Comparison of ENCODE assay signal across 29 mouse cellular contexts in genomic region chr10:59566968-59567367, GRCm38 (mm10). TPM values are rescaled to one million over a fixed set of nuclear protein-coding genes. Genes with fewer than 3 reads are reported as not detected.
DNase-seq lines count a peak whose midpoint lies in the region; ATAC-seq and TF ChIP-seq lines count a peak whose summit lies in the region.
"Had no signal": no experiment of that assay in that cellular context is flagged by ENCODE, and none has a peak within 500 bp of the region (broad histone marks: within the 10 kb centered on the region; RNA-seq: fewer than 3 reads in every experiment).

No protein-coding gene starts in this region.

- TF ChIP-seq CTCF in forebrain, postnatal 0 days (IDR thresholded peaks at IDR 0.05; ENCODE audit: low read depth) = no peak

- H3K4me2 ChIP-seq in forebrain, postnatal 0 days (ENCODE audit: low read depth) = no peak overlapping the region
- H3K4me2 ChIP-seq in forebrain, embryonic 14.5 days (ENCODE audit: low read length) = no peak overlapping the region
- no peak overlapping the region for H3K4me2 ChIP-seq in limb, embryonic 11.5 days (ENCODE audit: low read depth, severe bottlenecking)
- H3K4me2 ChIP-seq: liver, embryonic 12.5 days had no signal

- H3K27me3 ChIP-seq in forebrain, postnatal 0 days (ENCODE audit: insufficient read depth, low read length) = no peaks in the 10 kb centered on the region
- no peaks in the 10 kb centered on the region for H3K27me3 ChIP-seq in forebrain, embryonic 14.5 days (replicated peaks; ENCODE audit: control insufficient read depth, insufficient read depth, low read length)
- H3K27me3 ChIP-seq in limb, embryonic 11.5 days (ENCODE audit: control insufficient read depth, insufficient read depth, low read length) = no peaks in the 10 kb centered on the region
- H3K27me3 ChIP-seq: liver, embryonic 12.5 days; Patski had no signal

- ATAC-seq in forebrain, postnatal 0 days = peak; percentile 68
- ATAC-seq in forebrain, embryonic 14.5 days = no peak
- no peak for ATAC-seq in limb, embryonic 11.5 days (ENCODE audit: insufficient number of reproducible peaks, low FRiP score, low TSS enrichment, low read depth)
- no peak for ATAC-seq in erythroblast, adult 5-6 weeks (replicated peaks; ENCODE audit: low FRiP score, poor library complexity, severe bottlenecking)
- ATAC-seq: CD4-positive, CD25-positive, alpha-beta regulatory T cell, adult 4 months; liver, embryonic 12.5 days; Patski had no signal

- no peak overlapping the region for H3K9ac ChIP-seq in forebrain, postnatal 0 days
- no peak overlapping the region for H3K9ac ChIP-seq in forebrain, embryonic 14.5 days (ENCODE audit: low read length)
- no peak overlapping the region for H3K9ac ChIP-seq in limb, embryonic 11.5 days (ENCODE audit: low read length)
- H3K9ac ChIP-seq: liver, embryonic 12.5 days had no signal

- 81% methylated on average over 13 of the region's 13 CpGs for WGBS in forebrain, postnatal 0 days
- WGBS in forebrain, embryonic 14.5 days = 93% methylated on average over 13 of the region's 13 CpGs
- WGBS in limb, embryonic 11.5 days = 94% methylated on average over 13 of the region's 13 CpGs

- H3K4me1 ChIP-seq in forebrain, postnatal 0 days (ENCODE audit: insufficient read depth) = no peaks in the 10 kb centered on the region
- 0 out of 2 replicates have a peak, but pooled peaks cover 4% of the 10 kb centered on the region for H3K4me1 ChIP-seq in forebrain, embryonic 14.5 days (ENCODE audit: control insufficient read depth, insufficient read depth, low read length)
- H3K4me1 ChIP-seq in limb, embryonic 11.5 days (ENCODE audit: control insufficient read depth, insufficient read depth, low read length) = peaks cover 16% of the 10 kb centered on the region

- no peak for DNase-seq in forebrain, postnatal 0 days
- DNase-seq in forebrain, embryonic 14.5 days (ENCODE audit: low spot score) = no peak
- DNase-seq in left cerebral cortex, postnatal 25 days (ENCODE audit: low spot score in 2 of 2) = peak; percentile 26 to 69
- DNase-seq in left cerebral cortex, adult 8-10 months (ENCODE audit: low spot score in 2 of 2) = no peak
- DNase-seq in limb, embryonic 11.5 days (ENCODE audit: low spot score) = no peak
- peak; percentile 27 for DNase-seq in right cerebral cortex, postnatal 14 days
- DNase-seq in thymus, postnatal 4 days = no peak
- DNase-seq: adrenal gland, adult 8-10 months; cerebellum, adult 9-10 months; gastrocnemius, postnatal 14 days; kidney, adult 2 months; kidney, postnatal 25 days; lung, adult 2 months; thymus, postnatal 25 days had no signal

- H3K4me3 ChIP-seq in forebrain, postnatal 0 days (ENCODE audit: low read depth, low read length) = no peak overlapping the region
- H3K4me3 ChIP-seq in forebrain, embryonic 14.5 days (ENCODE audit: low read depth, low read length) = no peak overlapping the region
- H3K4me3 ChIP-seq in limb, embryonic 11.5 days (ENCODE audit: low read depth, low read length) = no peak overlapping the region
- H3K4me3 ChIP-seq: forebrain, embryonic 10.5 days; hindbrain, embryonic 10.5 days; liver, embryonic 12.5 days; midbrain, embryonic 10.5 days had no signal

- H3K27ac ChIP-seq in forebrain, postnatal 0 days (ENCODE audit: low read depth, low read length) = 0 out of 2 replicates have a peak overlapping the region, but pooled peaks have one; percentile 57
- H3K27ac ChIP-seq in forebrain, embryonic 14.5 days (ENCODE audit: low read depth, low read length) = no peak overlapping the region
- peak overlapping the region; percentile 63 for H3K27ac ChIP-seq in limb, embryonic 11.5 days (replicated peaks; ENCODE audit: low read depth, low read length)
- H3K27ac ChIP-seq: forebrain, embryonic 10.5 days; hindbrain, embryonic 10.5 days; liver, embryonic 12.5 days; midbrain, embryonic 10.5 days had no signal

- H3K36me3 ChIP-seq in forebrain, postnatal 0 days (ENCODE audit: insufficient read depth) = no peaks in the 10 kb centered on the region
- no peaks in the 10 kb centered on the region for H3K36me3 ChIP-seq in forebrain, embryonic 14.5 days (ENCODE audit: control insufficient read depth, insufficient read depth, low read length)
- no peaks in the 10 kb centered on the region for H3K36me3 ChIP-seq in limb, embryonic 11.5 days (ENCODE audit: control insufficient read depth, insufficient read depth, low read length)
- H3K36me3 ChIP-seq: forebrain, embryonic 10.5 days; hindbrain, embryonic 10.5 days; liver, embryonic 12.5 days; midbrain, embryonic 10.5 days had no signal

- intact Hi-C loops in left cerebral cortex, postnatal 25 days (cut with DNase I) = no loop called here

- H3K9me3 ChIP-seq in forebrain, postnatal 0 days (ENCODE audit: low read length) = no peaks in the 10 kb centered on the region
- no peaks in the 10 kb centered on the region for H3K9me3 ChIP-seq in forebrain, embryonic 14.5 days (replicated peaks; ENCODE audit: control insufficient read depth, low read length)
- H3K9me3 ChIP-seq in limb, embryonic 11.5 days (ENCODE audit: control insufficient read depth, low read length) = no peaks in the 10 kb centered on the region
- H3K9me3 ChIP-seq: liver, embryonic 12.5 days; midbrain, embryonic 10.5 days had no signal

RNA-seq across cellular contexts. Expression of gene Gm10322, which starts 48.9 kb away (rescaled TPM):
- not detected in 2 replicates for total RNA-seq in forebrain, postnatal 0 days (2014; rRNA removed)
- polyA plus RNA-seq in forebrain, postnatal 0 days (2015; fragmentation: Nextera tagmentation; extraction: Ambion mirVana) = not detected in 2 replicates
- not detected in 2 replicates for polyA plus RNA-seq in forebrain, embryonic 14.5 days (2014; fragmentation: Nextera tagmentation; extraction: Ambion mirVana)
- total RNA-seq in left cerebral cortex, postnatal 25 days (2021) = not detected
- not detected for total RNA-seq in left cerebral cortex, adult 8-10 months (2022)
- polyA plus RNA-seq in limb, embryonic 11.5 days (2014; fragmentation: Nextera tagmentation; extraction: Ambion mirVana) = not detected in 2 replicates
- total RNA-seq in erythroblast, adult 5-6 weeks (2015; ENCODE audit: low replicate concordance) = not detected in 2 replicates
- not detected in 2 replicates for total RNA-seq in erythroblast, adult 5-6 weeks (2017; ENCODE audit: low replicate concordance)
- total RNA-seq: adrenal gland, adult 8-10 months; ES-E14; gastrocnemius, postnatal 14 days; heart, adult 8-10 months had no signal
- polyA plus RNA-seq: CD4-positive, CD25-positive, alpha-beta regulatory T cell, adult 4 months; cortical plate, adult 2 months; embryonic facial prominence, embryonic 14.5 days; forebrain, embryonic 10.5 days; frontal cortex, adult 2 months; heart, postnatal 0 days; hindbrain, embryonic 10.5 days; kidney, adult 2 months; liver, embryonic 12.5 days; lung, adult 2 months; midbrain, embryonic 10.5 days; neural tube, embryonic 14.5 days; Patski; testis, adult 2 months had no signal

RNA-seq across cellular contexts. Expression of gene Mcu, which starts 49.5 kb away (rescaled TPM):
- total RNA-seq in forebrain, postnatal 0 days (2014; rRNA removed) = 41.0 and 47.9 TPM in 2 replicates
- 51.4 and 58.0 TPM in 2 replicates for polyA plus RNA-seq in forebrain, postnatal 0 days (2015; fragmentation: Nextera tagmentation; extraction: Ambion mirVana)
- 19.5 and 23.2 TPM in 2 replicates for polyA plus RNA-seq in forebrain, embryonic 14.5 days (2014; fragmentation: Nextera tagmentation; extraction: Ambion mirVana)
- total RNA-seq in left cerebral cortex, postnatal 25 days (2021) = 10 to 100 TPM; 37.5 to 38.8 TPM
- total RNA-seq in left cerebral cortex, adult 8-10 months (2022) = 10 to 100 TPM; 35.1 to 39.1 (median 36.4) TPM
- 34.0 and 34.8 TPM in 2 replicates for polyA plus RNA-seq in limb, embryonic 11.5 days (2014; fragmentation: Nextera tagmentation; extraction: Ambion mirVana)
- 10.0 and 19.2 TPM in 2 replicates for total RNA-seq in erythroblast, adult 5-6 weeks (2015; ENCODE audit: low replicate concordance)
- 9.2 and 16.2 TPM in 2 replicates for total RNA-seq in erythroblast, adult 5-6 weeks (2017; ENCODE audit: low replicate concordance)

Comparison
In these comparisons a context has a peak if more than half of its experiments do, and no peak if none do; other contexts are left out.
1. DNase-seq: peak in left cerebral cortex, postnatal 25 days (2 of 2) and right cerebral cortex, postnatal 14 days (single experiment); none in forebrain, postnatal 0 days (single experiment), forebrain, embryonic 14.5 days (single experiment), left cerebral cortex, adult 8-10 months (0 of 2), limb, embryonic 11.5 days (single experiment) and thymus, postnatal 4 days (single experiment).